Mouse (Mus musculus) lung, postnatal 10 days (tissue): Measurements from ENCODE around the gene Inpp5e.

Experiments
- DNase-seq: peaks from one replicate; pipeline ENCODE4 v3.0.0; 2021

Gene Inpp5e

GRCm38 (mm10) chr2:26360772-26361171 is 48.2 kb downstream of the Inpp5e start, which contains the start of gene Card9:
Gene Card9, minus strand, starts transcription at chr2:26360918.
- DNase-seq: no peak

- peak; percentile 55 for DNase-seq
Observed at GRCm38 (mm10) chr2:26359983-26360382, 49.0 kb downstream of the Inpp5e start.

- DNase-seq: no peak
Observed at GRCm38 (mm10) chr2:26358667-26359320, 50.2 kb downstream of the Inpp5e start.

GRCm38 (mm10) chr2:26357484-26357883 is 51.5 kb downstream of the Inpp5e start:
- DNase-seq: no peak

- peak; percentile 81 for DNase-seq
Observed at GRCm38 (mm10) chr2:26356678-26357077, 52.3 kb downstream of the Inpp5e start.

GRCm38 (mm10) chr2:26356231-26356630 is 52.8 kb downstream of the Inpp5e start:
- DNase-seq: no peak

GRCm38 (mm10) chr2:26354401-26354800 is 54.6 kb downstream of the Inpp5e start:
- DNase-seq: peak; percentile 48

GRCm38 (mm10) chr2:26353066-26353980 is 55.7 kb downstream of the Inpp5e start:
- no peak for DNase-seq

GRCm38 (mm10) chr2:26352291-26352910 is 56.6 kb downstream of the Inpp5e start:
- no peak for DNase-seq

GRCm38 (mm10) chr2:26351358-26352290 is 57.4 kb downstream of the Inpp5e start, which contains the start of gene Dnlz:
Gene Dnlz, minus strand, starts transcription at chr2:26352110.
- peak; percentile 96 for DNase-seq

- peak; percentile 87 for DNase-seq
Observed at GRCm38 (mm10) chr2:26348241-26348640, 60.8 kb downstream of the Inpp5e start.
